Mouse (Mus musculus) common myeloid progenitor, adult 5-6 weeks (primary cell): ENCODE results near the gene Glipr1. TPM values are rescaled to one million over a fixed set of nuclear protein-coding genes. Genes with fewer than 3 reads are reported as not detected.

Experiments
- ATAC-seq: replicated peaks from 2 replicates; pipeline ENCODE4 v1.8.0; 2016; ENCODE audit warnings: low read depth, mild to moderate bottlenecking, moderate TSS enrichment, inconsistent platforms; ENCODE audit not compliant: poor library complexity, severe bottlenecking
- total RNA-seq: library from RNA; stranded (forward); fragments of 200-1000, 187-1606 nt; gene quantifications from 2 replicates; pipeline ENCODE4 v1.2.3, GENCODE M21; 2017

Gene Glipr1
- total RNA-seq, 1 experiment from 2014 or later: 278 TPM

GRCm38 (mm10) chr10:111971929-111972328 lies 30.5 kb downstream of the Glipr1 start:
- no peak for ATAC-seq

- peak; percentile 68; the same call in 1 of the 2 replicates for ATAC-seq
These were observed 36.0 kb downstream of the Glipr1 start for GRCm38 (mm10) chr10:111966394-111966793.

GRCm38 (mm10) chr10:111960459-111960858 lies 42.0 kb downstream of the Glipr1 start:
- no peak for ATAC-seq

GRCm38 (mm10) chr10:111959353-111959752 lies 43.1 kb downstream of the Glipr1 start:
- ATAC-seq: no peak

- ATAC-seq: no peak
These were observed 44.4 kb downstream of the Glipr1 start for GRCm38 (mm10) chr10:111958046-111958421.

GRCm38 (mm10) chr10:111957271-111958045 lies 45.0 kb downstream of the Glipr1 start:
- peak; percentile 93 for ATAC-seq

GRCm38 (mm10) chr10:111955836-111956235 lies 46.6 kb downstream of the Glipr1 start:
- ATAC-seq: no peak

- no peak for ATAC-seq
These were observed 53.4 kb downstream of the Glipr1 start for GRCm38 (mm10) chr10:111949008-111949407.

GRCm38 (mm10) chr10:111948041-111948440 lies 54.4 kb downstream of the Glipr1 start:
- no peak for ATAC-seq

- ATAC-seq: no peak
These were observed 56.9 kb downstream of the Glipr1 start for GRCm38 (mm10) chr10:111945563-111945962.

- no peak for ATAC-seq
These were observed 59.4 kb downstream of the Glipr1 start for GRCm38 (mm10) chr10:111943026-111943425.

GRCm38 (mm10) chr10:111937146-111937534 lies 65.3 kb downstream of the Glipr1 start:
- no peak for ATAC-seq

GRCm38 (mm10) chr10:111936491-111937145 lies 65.8 kb downstream of the Glipr1 start:
- peak; percentile 88 for ATAC-seq

GRCm38 (mm10) chr10:111936021-111936420 lies 66.4 kb downstream of the Glipr1 start:
- no peak for ATAC-seq

Other genes with a start within 250 kb of the Glipr1 start
- gene Krr1, start 30.0 kb downstream of the Glipr1 start, total RNA-seq: 49.8 and 51.7 TPM in 2 replicates
- not detected in 2 replicates for gene Glipr1l1, start 57.6 kb upstream of the Glipr1 start, total RNA-seq
- gene Glipr1l2, start 80.7 kb upstream of the Glipr1 start, total RNA-seq: not detected in 2 replicates
- not detected in 2 replicates for gene Glipr1l3, start 157.7 kb upstream of the Glipr1 start, total RNA-seq
- not detected in 2 replicates for gene Caps2, start 161.0 kb upstream of the Glipr1 start, total RNA-seq